Mouse (Mus musculus) ES-CJ7 (cell line): ENCODE data around the gene Gm884.
"Not testable (repeated sequence)": the region's sequence is repeated elsewhere in the genome, so short reads cannot be mapped to it uniquely, and the experiment has no call there.

ENCODE experiments used
- DNase-seq: peaks from one replicate; pipeline ENCODE4 v3.0.0; 2011; ENCODE audit warnings: low read depth, low spot score

The Gm884 gene

DNA sequence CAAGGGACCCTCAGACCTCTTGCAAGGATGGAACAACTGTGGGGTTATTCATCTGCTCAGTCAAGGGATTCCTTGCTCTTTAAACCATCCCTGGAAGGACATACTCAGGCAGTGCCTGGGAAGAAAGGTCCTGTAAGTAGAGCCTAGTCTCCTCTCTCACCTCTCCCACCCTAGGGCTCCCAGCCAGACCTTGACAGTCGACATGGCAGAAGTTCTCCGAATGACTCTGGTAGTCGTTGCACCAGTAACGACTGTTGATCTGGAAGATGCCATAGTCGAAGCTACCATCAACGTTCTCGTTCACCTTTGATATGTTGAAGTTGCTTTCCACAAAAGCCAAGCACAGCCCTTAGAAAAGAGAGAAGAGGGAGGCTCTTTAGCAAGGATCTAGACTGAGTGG lies 13.9 kb upstream of the Gm884 start:
- DNase-seq = no peak

DNA sequence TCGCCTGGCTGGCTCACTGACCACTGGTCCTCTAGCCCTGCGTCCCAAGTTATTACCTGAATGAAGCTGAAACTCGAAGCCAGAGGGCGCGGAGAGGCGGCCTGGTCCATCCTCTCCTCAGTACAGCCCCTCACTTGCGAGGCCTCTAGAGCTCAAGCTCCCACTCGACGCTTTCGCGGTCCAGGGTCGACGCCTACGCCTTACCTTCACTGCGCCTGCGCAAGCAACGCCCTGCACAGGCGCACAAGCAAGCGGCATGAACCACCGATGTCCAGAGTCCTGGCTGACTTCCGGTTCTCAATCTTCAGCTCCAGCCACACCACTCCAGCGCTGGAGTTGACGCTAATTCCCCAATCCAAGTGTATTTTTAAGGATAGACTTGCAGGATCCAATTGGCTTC lies 6.5 kb upstream of the Gm884 start:
- peak; percentile 13 for DNase-seq

DNA sequence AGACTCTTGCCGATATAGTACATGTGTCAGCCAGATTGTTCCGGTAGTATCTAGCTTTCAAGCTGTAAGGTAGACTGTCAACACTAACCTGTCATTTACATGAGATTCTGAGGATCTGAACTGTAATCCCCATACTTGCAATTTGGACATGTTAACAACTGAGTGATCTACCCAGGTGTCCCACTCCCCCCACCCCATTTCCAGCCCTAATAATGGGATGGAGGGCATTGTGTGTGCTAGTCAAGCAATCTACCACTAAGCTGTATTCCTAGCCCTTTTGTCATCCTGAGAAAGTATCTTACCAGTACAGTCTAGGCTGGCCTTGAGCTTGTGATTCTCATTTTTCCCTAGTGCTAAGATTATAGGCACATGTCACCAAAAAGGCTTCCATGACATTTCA lies 10.2 kb downstream of the Gm884 start:
- peak; percentile 46 for DNase-seq

DNA sequence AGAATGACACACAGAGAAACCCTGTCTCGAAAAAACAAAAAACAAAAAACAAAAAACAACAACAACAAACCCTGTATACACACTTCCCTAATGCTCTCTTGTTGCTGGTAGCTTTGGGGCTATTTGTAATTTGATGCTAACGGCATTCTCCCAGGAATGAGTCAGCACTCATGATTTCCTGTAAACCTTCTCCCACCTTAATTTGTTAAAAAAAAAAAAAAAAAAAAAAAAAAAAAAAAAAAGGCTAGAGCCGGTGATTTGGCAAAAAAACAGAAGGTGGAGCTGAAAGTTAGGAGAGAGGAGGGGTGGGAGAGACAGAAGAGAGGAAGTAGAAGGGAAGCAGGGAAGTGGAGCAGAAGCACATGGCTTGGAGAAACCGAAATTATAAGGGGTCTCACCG lies 14.3 kb downstream of the Gm884 start:
- DNase-seq = peak; percentile 26

DNA sequence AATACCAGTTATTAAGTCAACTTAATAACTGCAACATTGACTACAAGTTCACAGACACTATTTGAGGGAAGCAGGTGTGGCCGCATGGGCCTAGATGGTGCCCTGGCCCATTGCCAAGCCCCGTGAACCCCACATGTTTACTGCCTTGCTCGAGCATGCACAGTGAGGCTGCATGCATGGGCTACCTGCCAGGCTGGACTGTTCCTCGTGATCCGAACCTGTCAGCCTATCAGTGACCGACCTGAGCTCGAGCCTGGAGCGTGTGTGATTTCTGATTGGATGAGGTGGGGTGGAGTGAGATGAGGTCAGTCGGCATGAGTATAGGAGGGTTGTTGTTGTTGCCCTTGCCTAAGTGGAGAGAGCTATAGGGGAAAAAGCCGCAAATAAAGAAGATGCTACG lies 42.6 kb downstream of the Gm884 start:
- DNase-seq = no peak

DNA sequence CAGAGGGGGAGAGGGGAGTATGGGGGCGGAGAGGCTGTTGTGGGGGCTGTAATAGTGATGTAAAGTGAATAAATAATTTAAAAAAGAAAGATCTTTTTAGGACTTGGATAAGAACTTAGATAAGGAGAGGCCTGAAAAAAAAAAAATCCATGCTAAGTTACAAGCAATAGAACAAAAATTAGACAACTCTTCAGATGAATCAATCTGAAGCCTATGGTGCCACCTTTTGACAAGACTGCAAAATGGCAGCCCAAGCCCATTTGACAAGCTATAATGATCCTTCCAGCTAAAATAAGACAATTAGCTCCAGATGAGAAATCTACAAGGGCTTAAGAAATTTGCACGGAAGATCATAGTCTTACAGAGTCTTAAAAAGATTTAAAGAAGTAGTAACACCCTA lies 64.9 kb downstream of the Gm884 start:
- no peak for DNase-seq

DNA sequence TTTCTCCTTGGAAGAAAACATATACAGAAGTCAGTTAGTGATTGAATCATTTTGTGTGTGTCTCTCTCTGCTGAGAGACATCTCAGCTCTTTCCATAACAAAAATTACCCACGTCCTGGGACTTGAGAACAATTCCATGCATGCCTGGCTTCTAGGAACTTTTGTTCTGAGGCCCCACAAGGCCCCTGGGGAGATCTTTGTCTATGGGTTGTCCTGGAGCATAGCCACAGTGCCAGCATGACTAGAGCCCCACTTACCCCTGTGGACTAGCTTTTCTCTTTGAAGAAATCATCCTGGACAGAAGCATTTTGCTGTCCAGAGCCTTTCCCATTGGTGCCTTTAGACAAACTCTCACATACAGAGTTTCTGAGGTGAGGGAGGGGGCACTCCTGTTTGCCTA lies 86.0 kb downstream of the Gm884 start:
- not testable (repeated sequence) for DNase-seq

DNA sequence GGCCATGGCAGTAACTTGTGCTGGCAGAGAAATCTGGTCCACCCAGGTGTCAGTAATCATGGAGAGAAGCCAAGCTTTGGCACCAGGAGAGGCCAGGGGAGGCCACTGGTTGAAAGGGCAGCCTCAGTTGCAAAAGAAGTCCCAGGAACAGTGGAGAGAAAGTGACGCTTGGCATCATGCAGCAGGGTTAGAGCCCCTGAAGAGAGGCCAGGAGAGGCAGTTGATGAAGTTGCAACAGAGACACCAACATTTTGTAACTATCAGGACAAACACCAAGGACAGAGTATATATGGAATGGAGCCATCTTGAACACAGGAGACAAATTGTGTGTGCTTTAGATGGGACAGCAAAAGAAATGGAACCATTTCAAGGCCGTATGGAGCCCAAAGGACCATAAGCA lies 108.8 kb downstream of the Gm884 start:
- DNase-seq = no peak

DNA sequence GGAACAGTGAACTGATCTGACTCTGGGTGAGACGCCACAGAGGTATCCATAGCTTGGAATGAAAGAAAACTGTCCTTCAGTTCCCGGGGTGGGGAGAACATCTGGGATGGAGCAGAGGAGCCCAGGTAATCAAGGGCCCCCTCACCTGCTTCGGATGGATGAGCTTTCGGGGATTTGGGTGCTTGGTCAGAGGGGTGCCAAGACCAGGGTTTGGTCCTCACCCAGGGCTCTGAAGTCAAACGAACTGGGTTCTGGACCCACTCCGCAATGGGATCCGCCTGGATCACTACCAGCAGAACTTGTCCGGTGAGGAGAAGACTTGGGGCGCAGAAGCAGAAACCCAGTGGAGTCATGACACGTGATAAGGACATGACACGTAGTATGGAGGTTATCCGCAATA lies 116.4 kb downstream of the Gm884 start, which contains the start of gene Lrrc37a:
TSS of gene Lrrc37a (minus strand) at position 101 of the 400 bp plus-strand sequence.
- DNase-seq = no peak
